Mouse (Mus musculus) forebrain, embryonic 10.5 days (tissue): ENCODE results near the gene Etfa. TPM values are rescaled to one million over a fixed set of nuclear protein-coding genes. Genes with fewer than 3 reads are reported as not detected.

Source experiments
- DNase-seq: peaks from one replicate; pipeline ENCODE4 v3.0.0-alpha.2; 2017; ENCODE audit warnings: low spot score; ENCODE audit errors: extremely low spot score
- H3K27ac ChIP-seq: fragments of 300-500 bp; sonication (generic); 2 replicates; pipeline ENCODE4 v1.5.1; 2016; ENCODE audit warnings: mild to moderate bottlenecking
- H3K27me3 ChIP-seq: fragments of 300-500 bp; sonication (generic); 2 replicates; pipeline ENCODE4 v1.6.1; 2016; ENCODE audit warnings: mild to moderate bottlenecking; ENCODE audit not compliant: poor library complexity, severe bottlenecking
- H3K36me3 ChIP-seq: fragments of 300-500 bp; sonication (generic); replicated peaks from 2 replicates; pipeline ENCODE4 v1.6.1; 2016; ENCODE audit warnings: mild to moderate bottlenecking, moderate library complexity
- H3K4me1 ChIP-seq: fragments of 300-500 bp; sonication (generic); 2 replicates; pipeline ENCODE4 v1.6.1; 2016
- H3K4me3 ChIP-seq: fragments of 300-500 bp; sonication (generic); 2 replicates; pipeline ENCODE4 v1.5.1; 2016; ENCODE audit warnings: mild to moderate bottlenecking, moderate library complexity
- H3K9me3 ChIP-seq: fragments of 300-500 bp; sonication (generic); 2 replicates; pipeline ENCODE4 v1.6.1; 2016; ENCODE audit warnings: mild to moderate bottlenecking, moderate library complexity
- WGBS: fragments of 180-500 bp; shearing (Covaris S2); methylation state at CpG from one replicate; pipeline ENCODE4 v1.1.7; 2016; 5-methylcytosine and 5-hydroxymethylcytosine counted together
- polyA plus RNA-seq: library from polyadenylated mRNA; unstranded; fragments of >200 nt; fragmentation: Nextera tagmentation; extraction: Ambion mirVana; gene quantifications from 2 replicates; pipeline ENCODE4 v1.2.1, GENCODE M21; 2016

Etfa gene
- 162 and 165 TPM in 2 replicates for polyA plus RNA-seq

DNA sequence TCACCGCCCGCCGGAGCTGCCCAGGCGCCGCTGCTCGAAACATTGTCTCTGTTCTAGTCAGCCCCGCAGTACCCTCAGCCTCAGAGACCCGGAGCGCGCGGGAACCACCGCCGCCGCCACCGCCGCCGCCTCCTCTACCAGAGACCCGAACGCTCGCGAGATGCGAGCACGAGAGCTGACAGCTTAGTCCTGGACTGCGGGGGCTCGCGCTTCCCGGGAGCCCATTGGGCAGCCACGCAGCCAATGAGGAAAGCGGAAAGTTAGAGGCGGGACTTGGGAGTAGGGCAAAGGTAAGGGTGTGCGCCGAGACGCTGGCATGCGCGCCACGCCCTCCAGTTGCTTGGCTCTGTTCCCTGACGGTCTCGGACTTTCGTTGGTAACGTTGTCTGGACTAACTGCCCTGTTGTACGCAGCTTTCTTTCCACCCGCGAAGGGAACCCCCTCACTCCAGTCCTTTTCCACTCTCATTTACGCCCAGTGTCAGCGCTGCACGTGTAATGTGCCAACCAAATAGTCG lies at the start of gene Etfa:
Etfa (minus strand) TSS at position 217 of the 517 bp plus-strand sequence.
- Histone ChIP-seq H3K27me3 (peaks cover 29% of the 10 kb centered on the region), H3K27ac (peak within 1 kb of the TSS; percentile 90), H3K4me3 (peak within 1 kb of the TSS; percentile 70), H3K9me3 (no peaks in the 10 kb centered on the region), H3K36me3 (no peaks in the 10 kb centered on the region), H3K4me1 (peaks cover 12% of the 10 kb centered on the region)
- peak; percentile 93 for DNase-seq
- under 1% methylated on average over 47 of the region's 47 CpGs for WGBS

GRCm38 (mm10) chr9:55560960-55561359 lies 48.9 kb upstream of the Etfa start:
- WGBS: 95% methylated on average over 1 of the region's 1 CpGs
- H3K4me3 ChIP-seq: no peak overlapping the region
- DNase-seq: no peak
- no peak overlapping the region for H3K27ac ChIP-seq
- no peaks in the 10 kb centered on the region for H3K4me1 ChIP-seq
- no peaks in the 10 kb centered on the region for H3K27me3 ChIP-seq
- H3K36me3 ChIP-seq: no peaks in the 10 kb centered on the region
- H3K9me3 ChIP-seq: no peaks in the 10 kb centered on the region

DNA sequence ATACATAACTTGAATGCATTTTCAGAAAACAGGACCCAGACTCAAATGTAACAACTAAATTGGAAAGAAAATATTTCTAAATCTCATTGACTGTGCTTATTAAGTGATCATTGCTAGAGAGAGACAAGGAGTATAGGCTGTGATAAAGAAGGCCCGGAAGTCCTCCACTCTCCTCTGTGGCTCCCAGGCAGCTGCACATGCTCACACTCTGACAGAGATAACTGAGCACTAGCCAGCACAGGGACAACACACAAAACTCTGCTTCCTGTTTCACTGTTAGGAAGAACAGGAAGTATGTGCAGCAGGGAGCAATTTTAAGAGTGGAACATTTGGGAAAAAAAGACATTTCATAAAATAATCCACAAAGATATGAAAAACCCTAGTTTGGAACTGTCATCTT lies 42.9 kb upstream of the Etfa start:
- Histone ChIP-seq H3K27ac (no peak overlapping the region), H3K36me3 (no peaks in the 10 kb centered on the region), H3K9me3 (no peaks in the 10 kb centered on the region), H3K4me1 (no peaks in the 10 kb centered on the region), H3K27me3 (peaks cover 20% of the 10 kb centered on the region), H3K4me3 (no peak overlapping the region)
- DNase-seq: no peak
- 80% methylated on average over 1 of the region's 1 CpGs for WGBS

- WGBS: 3% methylated on average over 16 of the region's 16 CpGs
- H3K27me3 ChIP-seq: peaks cover 76% of the 10 kb centered on the region
- H3K27ac ChIP-seq: no peak overlapping the region
- H3K4me3 ChIP-seq: no peak overlapping the region
- no peaks in the 10 kb centered on the region for H3K36me3 ChIP-seq
- peak; percentile 22 for DNase-seq
- H3K9me3 ChIP-seq: peaks cover 3% of the 10 kb centered on the region; the same call in 1 of the 2 replicates
- peaks cover 36% of the 10 kb centered on the region for H3K4me1 ChIP-seq
Observed at GRCm38 (mm10) chr9:55549302-55549890, 37.4 kb upstream of the Etfa start.

DNA sequence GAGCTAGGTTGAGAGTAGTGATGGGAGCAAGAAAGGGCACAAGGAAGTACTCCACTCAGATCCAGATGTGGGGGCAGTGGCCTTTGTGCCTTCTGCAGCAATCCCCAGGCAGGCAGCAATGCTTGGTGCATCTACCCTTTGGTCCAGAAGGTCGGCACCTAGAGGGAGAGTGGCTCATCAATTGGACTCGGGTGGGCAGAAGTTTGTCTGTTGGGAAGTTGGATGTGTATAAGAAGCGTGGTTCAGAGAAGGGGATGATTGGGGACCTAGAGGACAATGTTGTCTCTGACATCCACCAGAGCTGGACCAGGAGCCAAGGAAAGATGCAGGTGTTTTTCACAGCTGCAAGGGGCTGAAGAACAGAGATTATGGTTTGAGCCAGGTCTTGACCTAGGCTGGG lies 36.8 kb upstream of the Etfa start:
- H3K27me3 ChIP-seq: peaks cover 82% of the 10 kb centered on the region
- H3K27ac ChIP-seq: no peak overlapping the region
- peaks cover 41% of the 10 kb centered on the region for H3K4me1 ChIP-seq
- WGBS: 13% methylated on average over 3 of the region's 3 CpGs
- no peaks in the 10 kb centered on the region for H3K36me3 ChIP-seq
- no peak for DNase-seq
- peaks cover 3% of the 10 kb centered on the region; the same call in 1 of the 2 replicates for H3K9me3 ChIP-seq
- no peak overlapping the region for H3K4me3 ChIP-seq

DNA sequence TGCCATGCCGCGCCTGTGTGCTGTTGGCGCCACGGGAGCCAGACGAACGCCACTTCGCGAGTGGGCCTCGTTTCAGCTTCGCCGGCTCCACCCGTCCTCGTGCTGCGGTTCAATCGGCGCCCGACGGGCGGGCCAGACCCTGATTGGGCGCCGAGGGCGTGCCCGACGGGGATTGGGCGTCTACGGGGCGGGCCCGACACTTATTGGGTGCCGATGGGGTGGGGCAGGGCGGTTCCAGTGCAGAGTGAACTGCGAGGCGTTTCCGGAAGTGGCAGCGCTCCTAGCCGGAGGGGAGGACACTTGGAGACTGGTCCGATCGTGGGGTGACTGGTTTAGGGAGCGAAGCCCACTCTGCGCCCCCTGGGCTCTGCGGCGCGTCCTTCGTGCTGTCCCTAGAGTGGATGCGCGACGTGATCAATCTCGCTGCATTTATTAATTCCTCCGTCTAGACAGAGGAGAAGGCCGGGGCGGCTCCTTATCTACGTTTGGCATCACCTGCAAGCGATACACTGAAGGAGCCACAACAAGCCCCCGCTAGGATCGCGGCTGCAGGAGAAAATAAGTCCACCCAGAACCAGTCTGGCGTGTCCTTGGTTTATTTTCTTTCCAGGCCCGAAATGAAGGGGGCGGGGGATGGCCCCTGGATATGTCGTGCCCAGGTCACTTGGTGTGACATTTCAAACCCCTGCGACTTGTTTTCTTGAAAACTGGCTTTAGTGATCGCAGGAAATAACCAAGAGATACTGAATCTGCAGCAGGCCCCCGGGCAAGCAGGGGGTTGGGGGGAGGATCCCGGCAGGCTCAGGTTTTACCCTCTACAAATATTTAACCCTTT lies 34.4 kb upstream of the Etfa start:
- no peak overlapping the region for H3K27ac ChIP-seq
- 2% methylated on average over 63 of the region's 63 CpGs for WGBS
- no peaks in the 10 kb centered on the region for H3K36me3 ChIP-seq
- peak; percentile 52 for DNase-seq
- peaks cover 100% of the 10 kb centered on the region for H3K27me3 ChIP-seq
- H3K9me3 ChIP-seq: peaks cover 3% of the 10 kb centered on the region; the same call in 1 of the 2 replicates
- peak overlapping the region; percentile 36 for H3K4me3 ChIP-seq
- H3K4me1 ChIP-seq: peaks cover 59% of the 10 kb centered on the region

- Histone ChIP-seq H3K4me1 (peaks cover 66% of the 10 kb centered on the region), H3K36me3 (no peaks in the 10 kb centered on the region), H3K27ac (no peak overlapping the region), H3K4me3 (peak overlapping the region; percentile 36; the same call in 1 of the 2 replicates), H3K27me3 (peaks cover 100% of the 10 kb centered on the region), H3K9me3 (peaks cover 3% of the 10 kb centered on the region; the same call in 1 of the 2 replicates)
- DNase-seq: peak; percentile 28
- 5% methylated on average over 41 of the region's 41 CpGs for WGBS
Observed at GRCm38 (mm10) chr9:55545556-55546175, 33.6 kb upstream of the Etfa start.

DNA sequence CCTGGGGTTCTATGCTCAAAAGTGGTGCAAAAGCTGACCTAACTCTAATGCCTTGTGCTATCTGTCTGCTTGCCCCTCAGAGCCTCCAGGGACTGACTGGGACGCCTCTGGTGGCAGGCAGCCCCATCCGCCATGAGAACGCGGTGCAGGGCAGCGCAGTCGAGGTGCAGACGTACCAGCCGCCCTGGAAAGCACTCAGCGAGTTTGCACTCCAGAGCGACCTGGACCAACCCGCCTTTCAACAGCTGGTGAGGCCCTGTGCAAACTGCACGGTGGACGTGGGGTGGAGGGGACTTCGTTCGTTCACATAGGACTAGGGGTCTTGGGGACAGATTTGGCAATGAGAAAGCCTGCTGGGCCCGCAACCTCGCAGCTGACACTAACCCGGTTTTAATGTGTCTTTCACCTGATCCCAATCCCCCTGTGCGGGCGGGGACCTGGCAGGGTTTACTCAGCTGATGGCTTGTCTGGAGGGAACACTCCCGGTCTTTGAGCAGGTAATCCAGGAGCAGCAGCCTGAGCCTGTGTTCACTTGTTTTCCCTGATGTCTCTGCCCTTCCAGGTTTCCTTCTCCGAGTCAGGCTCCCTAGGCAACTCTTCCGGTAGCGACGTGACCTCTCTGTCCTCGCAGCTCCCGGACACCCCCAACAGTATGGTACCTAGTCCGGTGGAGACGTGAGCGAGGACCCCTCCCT lies 33.0 kb upstream of the Etfa start:
- H3K4me1 ChIP-seq: peaks cover 73% of the 10 kb centered on the region
- no peak overlapping the region for H3K27ac ChIP-seq
- 1% methylated on average over 30 of the region's 30 CpGs for WGBS
- H3K9me3 ChIP-seq: peaks cover 3% of the 10 kb centered on the region; the same call in 1 of the 2 replicates
- H3K27me3 ChIP-seq: peaks cover 100% of the 10 kb centered on the region
- no peaks in the 10 kb centered on the region for H3K36me3 ChIP-seq
- H3K4me3 ChIP-seq: peak overlapping the region; percentile 8; the same call in 1 of the 2 replicates
- peak; percentile 64 for DNase-seq

- Histone ChIP-seq H3K27ac (no peak overlapping the region), H3K9me3 (peaks cover 3% of the 10 kb centered on the region; the same call in 1 of the 2 replicates), H3K4me1 (peaks cover 68% of the 10 kb centered on the region), H3K27me3 (peaks cover 100% of the 10 kb centered on the region), H3K4me3 (peak overlapping the region; percentile 33), H3K36me3 (no peaks in the 10 kb centered on the region)
- peak; percentile 69 for DNase-seq
- under 1% methylated on average over 46 of the region's 46 CpGs for WGBS
Observed at GRCm38 (mm10) chr9:55543703-55544401, 31.8 kb upstream of the Etfa start.

DNA sequence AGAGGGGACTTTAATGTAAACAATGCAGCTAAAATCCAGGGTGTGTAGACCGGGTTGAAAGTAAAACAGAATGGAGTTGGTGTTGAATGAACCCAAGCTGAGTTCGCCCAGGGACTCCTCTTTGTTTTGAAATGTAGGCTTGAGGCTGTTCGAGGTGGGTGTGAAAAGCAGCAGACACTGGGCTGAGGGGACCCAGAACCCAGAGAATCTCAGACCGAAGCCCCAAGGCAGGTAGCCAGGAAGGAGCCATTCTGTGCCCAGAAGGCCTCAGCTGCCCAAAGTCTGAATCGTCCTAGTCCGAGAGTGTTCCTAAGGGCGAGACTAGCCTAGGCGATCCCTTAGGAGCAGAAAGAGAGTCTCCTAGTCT lies 31.3 kb upstream of the Etfa start:
- H3K4me1 ChIP-seq: peaks cover 71% of the 10 kb centered on the region
- peak; percentile 55 for DNase-seq
- peaks cover 100% of the 10 kb centered on the region for H3K27me3 ChIP-seq
- H3K27ac ChIP-seq: no peak overlapping the region
- peak overlapping the region; percentile 33; the same call in 1 of the 2 replicates for H3K4me3 ChIP-seq
- no peaks in the 10 kb centered on the region for H3K36me3 ChIP-seq
- H3K9me3 ChIP-seq: peaks cover 3% of the 10 kb centered on the region; the same call in 1 of the 2 replicates
- 2% methylated on average over 8 of the region's 8 CpGs for WGBS

DNA sequence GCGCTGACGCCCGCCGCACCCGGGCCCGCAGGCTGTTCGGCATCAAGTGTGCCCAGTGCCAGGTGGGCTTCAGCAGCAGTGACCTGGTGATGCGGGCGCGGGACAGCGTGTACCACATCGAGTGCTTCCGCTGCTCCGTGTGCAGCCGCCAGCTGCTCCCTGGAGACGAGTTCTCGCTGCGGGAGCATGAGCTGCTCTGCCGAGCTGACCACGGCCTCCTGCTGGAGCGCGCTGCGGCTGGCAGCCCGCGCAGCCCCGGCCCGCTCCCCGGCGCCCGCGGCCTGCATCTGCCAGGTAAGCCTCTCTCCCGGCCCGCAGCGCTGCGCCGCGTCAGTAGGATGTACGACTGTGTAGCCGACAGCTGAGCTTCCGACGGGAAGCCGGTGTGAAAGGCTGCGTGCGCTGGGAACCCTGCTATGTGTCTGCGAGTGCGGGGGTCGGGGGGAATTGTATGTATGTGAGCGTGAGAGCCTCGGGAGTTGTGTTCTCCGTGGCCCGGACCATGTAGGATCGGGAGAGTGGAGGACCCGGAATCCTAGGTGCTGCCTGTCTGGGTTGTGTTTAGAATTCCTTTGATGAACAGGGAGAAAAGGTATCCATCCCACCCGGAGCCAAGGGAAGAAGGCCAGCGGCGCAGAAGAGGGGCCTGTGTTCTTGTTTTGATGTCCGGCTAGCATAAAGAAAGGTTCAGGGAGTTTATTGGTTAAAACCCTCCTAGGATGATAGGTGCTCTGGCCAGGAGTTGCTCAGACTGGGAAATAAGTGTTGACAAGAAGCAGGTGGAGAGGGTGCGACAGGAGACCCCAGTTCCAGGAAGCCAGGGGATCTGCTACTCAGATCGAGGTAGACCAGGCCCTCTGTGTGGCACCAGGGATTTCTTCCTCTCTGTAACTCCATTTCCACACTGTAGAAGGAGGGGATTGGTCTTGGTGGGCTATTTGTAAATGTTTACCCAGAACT lies 30.6 kb upstream of the Etfa start:
- Histone ChIP-seq H3K9me3 (peaks cover 3% of the 10 kb centered on the region; the same call in 1 of the 2 replicates), H3K36me3 (no peaks in the 10 kb centered on the region), H3K4me3 (peak overlapping the region; percentile 54), H3K27ac (0 out of 2 replicates have a peak overlapping the region, but pooled peaks have one; percentile 20), H3K4me1 (peaks cover 71% of the 10 kb centered on the region), H3K27me3 (peaks cover 100% of the 10 kb centered on the region)
- WGBS: 1% methylated on average over 59 of the region's 59 CpGs
- peak; percentile 47 for DNase-seq
